Mouse (Mus musculus) B cell, adult 67 days (primary cell): Measurements from ENCODE around the gene Eps8l3. TPM values are rescaled to one million over a fixed set of nuclear protein-coding genes. Genes with fewer than 3 reads are reported as not detected.

ENCODE experiments used
- total RNA-seq, 2 experiments: library from RNA; stranded (reverse); gene quantifications; 4 replicates each; pipeline ENCODE4 v1.2.4; 2023

Eps8l3 gene
- not detected for total RNA-seq

GRCm38 (mm10) chr3:107877005-107877404 lies at the start of gene Eps8l3:
Eps8l3 (plus strand) TSS chr3:107877229.

DNA sequence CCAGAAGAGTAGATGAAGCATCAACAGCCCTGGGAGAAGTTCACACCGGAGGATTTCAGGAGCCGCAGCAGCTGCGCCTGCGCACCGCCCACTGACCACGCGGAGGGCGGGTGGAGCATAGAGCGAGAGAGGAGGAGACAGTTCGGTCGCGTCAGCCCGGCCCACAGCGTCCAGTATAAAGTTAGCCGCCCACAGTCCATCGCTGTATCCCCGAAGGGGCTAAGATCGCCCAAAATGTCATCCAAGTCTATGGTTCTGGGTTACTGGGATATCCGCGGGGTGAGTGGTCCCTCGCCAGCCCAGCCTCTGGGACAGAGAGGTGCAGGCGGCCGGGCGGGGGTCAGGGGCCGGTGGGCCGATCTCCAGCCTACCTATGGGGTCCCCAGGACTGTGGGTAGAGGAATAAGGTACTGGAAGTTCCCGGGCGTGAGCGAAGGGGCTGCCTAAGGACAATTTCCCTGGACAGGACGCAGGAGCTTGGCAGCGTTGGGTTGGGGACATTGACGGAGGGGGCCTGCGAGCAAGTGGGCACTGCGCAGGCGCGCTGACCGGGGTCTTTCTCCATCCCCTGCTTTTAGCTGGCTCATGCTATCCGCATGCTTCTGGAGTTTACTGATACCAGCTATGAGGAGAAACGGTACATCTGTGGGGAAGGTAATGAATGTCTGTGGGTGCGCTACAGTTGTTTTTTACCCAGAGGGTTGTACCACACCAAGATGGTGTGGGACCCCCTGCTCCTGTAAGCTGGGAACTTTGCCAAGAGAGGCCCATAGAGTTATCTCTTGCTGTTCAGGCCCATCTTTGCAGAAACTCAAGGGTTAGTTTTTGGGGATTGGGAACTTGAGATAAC lies 18.9 kb downstream of the Eps8l3 start, which contains the start of gene Gstm5:
Gene Gstm5, plus strand, starts transcription at position 102 of the 850 bp plus-strand sequence.

DNA sequence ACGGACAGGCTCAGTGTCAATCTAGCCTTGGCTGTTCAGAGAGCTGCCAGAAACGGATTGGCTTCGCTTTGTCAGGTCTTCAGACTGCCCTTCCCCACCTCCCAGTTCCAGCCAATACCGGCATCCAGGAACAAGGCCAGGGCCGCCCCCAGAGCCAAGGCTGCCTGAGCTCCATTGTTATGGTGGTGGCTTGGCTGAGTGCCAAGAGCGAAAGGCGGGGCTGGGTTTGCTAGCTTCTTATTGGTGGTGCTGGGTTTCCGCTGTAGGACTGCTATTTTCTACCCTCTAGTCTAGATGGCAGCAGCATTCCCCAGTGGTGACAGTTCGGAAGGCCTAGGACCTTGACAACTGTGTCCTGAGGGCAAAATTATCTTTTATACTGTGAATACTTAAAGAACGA lies 54.6 kb downstream of the Eps8l3 start, which contains the start of gene Gstm7:
Gene Gstm7, minus strand, starts transcription at position 148 of the 400 bp plus-strand sequence.

Other genes with a start within 250 kb of the Eps8l3 start
- not detected for gene Gm10961, start 245.9 kb upstream of the Eps8l3 start, total RNA-seq
- 10 to 100 TPM; 56.6 to 59.2 TPM for gene Strip1, start 245.5 kb upstream of the Eps8l3 start, total RNA-seq
- 10 to 100 TPM; 81.9 to 85.4 TPM for gene Ahcyl1, start 180.7 kb upstream of the Eps8l3 start, total RNA-seq
- 10 to 100 TPM in 1 of 2 experiments, 1 to 10 TPM in 1; 5.9 to 10.6 TPM for gene Csf1, start 116.8 kb upstream of the Eps8l3 start, total RNA-seq
- not detected for gene Gstm5, start 18.6 kb downstream of the Eps8l3 start, total RNA-seq
- 1 to 10 TPM; 3.5 to 4.6 TPM for gene Gstm7, start 54.6 kb downstream of the Eps8l3 start, total RNA-seq
- gene Gstm6, start 66.5 kb downstream of the Eps8l3 start, total RNA-seq = not detected
- not detected for gene Gstm3, start 92.1 kb downstream of the Eps8l3 start, total RNA-seq
- gene Gstm2, start 109.2 kb downstream of the Eps8l3 start, total RNA-seq = not detected
- gene Gstm1, start 140.7 kb downstream of the Eps8l3 start, total RNA-seq = 10 to 100 TPM; 15.3 to 18.1 TPM
- 1 to 10 TPM; 6.0 to 6.5 TPM for gene Gstm4, start 167.7 kb downstream of the Eps8l3 start, total RNA-seq
- 10 to 100 TPM; 26.9 to 27.9 TPM for gene Ampd2, start 209.4 kb downstream of the Eps8l3 start, total RNA-seq
- under 1 TPM in 1 of 2 experiments, not detected in 1; 0.36 TPM for gene Gnat2, start 215.6 kb downstream of the Eps8l3 start, total RNA-seq